ENCODE assay signal across 11 mouse cellular contexts in the genomic region with DNA sequence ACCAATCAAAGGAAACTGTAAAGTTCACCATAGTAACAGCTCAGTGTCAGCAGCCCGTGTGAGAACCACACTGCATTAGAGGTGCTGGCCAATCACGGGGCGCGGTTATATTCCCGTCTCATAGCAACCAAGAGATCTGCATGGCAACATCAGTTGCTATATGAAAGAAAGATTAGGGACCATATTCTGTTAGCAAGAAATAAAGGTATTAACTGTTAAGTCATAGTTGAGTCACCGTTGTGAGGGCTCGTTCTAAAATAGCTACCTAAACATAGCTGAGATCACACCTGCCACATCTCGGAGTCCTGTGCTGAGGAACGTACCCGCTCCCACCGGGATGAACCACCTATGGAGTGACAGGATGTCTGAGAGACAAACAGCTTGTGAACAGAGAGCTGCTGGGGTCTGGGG.
DNase-seq lines count a peak whose midpoint lies in the region; ATAC-seq lines count a peak whose summit lies in the region.
"Had no signal": no experiment of that assay in that cellular context is flagged by ENCODE, and none has a peak within 500 bp of the region (broad histone marks: within the 10 kb centered on the region; RNA-seq: fewer than 3 reads in every experiment).

No protein-coding gene starts in this region.

- H3K4me1 ChIP-seq in forebrain, embryonic 12.5 days: peaks cover 10% of the 10 kb centered on the region; the same call in 1 of the 2 replicates
- no peaks in the 10 kb centered on the region; the same call in 1 of the 2 replicates for H3K4me1 ChIP-seq in neural tube, embryonic 12.5 days

- no peak overlapping the region for H3K9ac ChIP-seq in forebrain, embryonic 12.5 days
- H3K9ac ChIP-seq in neural tube, embryonic 12.5 days: no peak overlapping the region
- H3K9ac ChIP-seq: limb, embryonic 12.5 days had no signal

- no peaks in the 10 kb centered on the region for H3K9me3 ChIP-seq in forebrain, embryonic 12.5 days
- H3K9me3 ChIP-seq in neural tube, embryonic 12.5 days: no peaks in the 10 kb centered on the region
- H3K9me3 ChIP-seq: G1E; limb, embryonic 12.5 days had no signal

- peak; percentile 8 for DNase-seq in cerebellum, adult 11 months
- DNase-seq in layer of hippocampus, adult 8-10 months (ENCODE audit: low spot score in 2 of 2): peak; percentile 84 to 88
- DNase-seq in kidney, postnatal 25 days: no peak
- DNase-seq in kidney, postnatal 10 days: no peak
- DNase-seq in heart, adult 18-20 months: no peak
- no peak for DNase-seq in ovary, postnatal 36 days (ENCODE audit: low spot score)
- DNase-seq: thymus, postnatal 25 days had no signal

- H3K4me2 ChIP-seq in forebrain, embryonic 12.5 days: no peak overlapping the region
- H3K4me2 ChIP-seq in neural tube, embryonic 12.5 days (replicated peaks): no peak overlapping the region
- H3K4me2 ChIP-seq: limb, embryonic 12.5 days had no signal

- no peaks in the 10 kb centered on the region for H3K36me3 ChIP-seq in forebrain, embryonic 12.5 days (replicated peaks)
- no peaks in the 10 kb centered on the region for H3K36me3 ChIP-seq in neural tube, embryonic 12.5 days
- H3K36me3 ChIP-seq: G1E; limb, embryonic 12.5 days had no signal

- no peaks in the 10 kb centered on the region for H3K27me3 ChIP-seq in forebrain, embryonic 12.5 days
- no peaks in the 10 kb centered on the region for H3K27me3 ChIP-seq in neural tube, embryonic 12.5 days (replicated peaks)
- H3K27me3 ChIP-seq: limb, embryonic 12.5 days had no signal

- ATAC-seq in forebrain, embryonic 12.5 days (ENCODE audit: low FRiP score): peak; percentile 93
- peak; percentile 89 for ATAC-seq in neural tube, embryonic 12.5 days (ENCODE audit: low FRiP score, low read depth)

- H3K4me3 ChIP-seq in forebrain, embryonic 12.5 days (replicated peaks): no peak overlapping the region
- H3K4me3 ChIP-seq in neural tube, embryonic 12.5 days: no peak overlapping the region
- H3K4me3 ChIP-seq: limb, embryonic 12.5 days had no signal

- 78% methylated on average over 11 of the region's 11 CpGs for WGBS in forebrain, embryonic 12.5 days
- WGBS in neural tube, embryonic 12.5 days: 79% methylated on average over 11 of the region's 11 CpGs

- H3K27ac ChIP-seq in forebrain, embryonic 12.5 days: peak overlapping the region; percentile 68
- H3K27ac ChIP-seq in neural tube, embryonic 12.5 days: no peak overlapping the region
- H3K27ac ChIP-seq: limb, embryonic 12.5 days had no signal

Comparison
In these comparisons a context has a peak if more than half of its experiments do, and no peak if none do; other contexts are left out.
1. DNase-seq: peak in cerebellum, adult 11 months (single experiment) and layer of hippocampus, adult 8-10 months (2 of 2); none in kidney, postnatal 25 days (0 of 2), kidney, postnatal 10 days (single experiment), heart, adult 18-20 months (0 of 2) and ovary, postnatal 36 days (single experiment).